Mouse (Mus musculus): ENCODE results near the gene AB124611.

DNA sequence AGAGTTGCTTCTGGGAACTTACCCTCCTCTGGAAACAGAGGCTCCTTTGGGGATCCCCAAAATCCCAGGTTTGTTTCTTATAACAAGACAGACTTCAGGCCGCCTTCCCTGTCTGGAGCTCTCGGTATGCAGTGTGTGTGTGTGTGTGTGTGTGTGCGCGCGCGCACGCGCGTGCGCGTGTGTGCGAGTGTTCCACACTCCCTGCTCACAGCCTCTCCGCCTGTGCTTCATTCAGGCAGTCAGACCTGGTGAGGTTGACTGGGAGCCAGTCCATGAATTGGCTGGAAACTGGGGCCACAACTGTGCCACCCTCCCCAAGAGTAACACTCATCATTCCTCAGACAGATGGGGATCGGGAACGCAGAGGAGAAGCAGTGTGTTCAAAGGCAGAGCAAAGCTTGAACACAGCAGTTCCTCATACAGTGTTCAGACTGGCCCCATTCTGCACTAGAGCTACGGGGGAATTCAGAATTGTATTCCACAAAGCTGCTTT, 28.9 kb upstream of the AB124611 start:
- TF ChIP-seq CTCF (IDR thresholded peaks at IDR 0.05; ENCODE audit: insufficient read depth, low read length) (no peak), POLR2A (IDR thresholded peaks at IDR 0.05; ENCODE audit: borderline replicate concordance, extremely low read depth, low read depth, low read length) (no peak)

Data from lung, adult 2 months (tissue).